Mouse (Mus musculus) embryonic fibroblast, embryonic 13.5 days (primary cell): ENCODE results near the gene Ascc2. TPM values are rescaled to one million over a fixed set of nuclear protein-coding genes. Genes with fewer than 3 reads are reported as not detected.
"Not testable (repeated sequence)": the region's sequence is repeated elsewhere in the genome, so short reads cannot be mapped to it uniquely, and the experiment has no call there.

Source experiments
- H3K27ac ChIP-seq: 2 replicates; pipeline ENCODE4 v1.5.1; 2012; ENCODE audit warnings: low read length, control low read depth, inconsistent platforms; ENCODE audit not compliant: insufficient read depth
- H3K4me1 ChIP-seq: 2 replicates; pipeline ENCODE4 v1.6.1; 2011; ENCODE audit warnings: low read length; ENCODE audit not compliant: control insufficient read depth, insufficient read depth
- H3K4me3 ChIP-seq: 2 replicates; pipeline ENCODE4 v1.5.1; 2011; ENCODE audit warnings: mild to moderate bottlenecking, control low read depth, low read length; ENCODE audit not compliant: insufficient read depth
- CTCF ChIP-seq: IDR thresholded peaks from 2 replicates; pipeline ENCODE4 v1.5.1; 2011; ENCODE audit warnings: mild to moderate bottlenecking, control low read depth, low read length, moderate library complexity, borderline replicate concordance; ENCODE audit not compliant: insufficient read depth
- POLR2A ChIP-seq: IDR thresholded peaks from 2 replicates; pipeline ENCODE4 v1.6.1; 2011; ENCODE audit warnings: low read depth, mild to moderate bottlenecking, control low read depth, low read length, moderate library complexity
- polyA plus RNA-seq: library from polyadenylated mRNA; stranded (reverse); fragments of >200 nt; gene quantifications from 2 replicates; pipeline ENCODE4 v1.2.4, GENCODE M21; 2011; ENCODE audit warnings: low read depth; ENCODE audit not compliant: missing spikeins, insufficient read length

Ascc2 gene
- polyA plus RNA-seq, 1 experiment = 34.3 TPM

- no peak for TF ChIP-seq CTCF
- Histone ChIP-seq H3K4me3 (no peak overlapping the region), H3K27ac (no peak overlapping the region), H3K4me1 (no peaks in the 10 kb centered on the region; the same call in 1 of the 2 replicates)
Measured at GRCm38 (mm10) chr11:4625931-4626330, 11.6 kb upstream of the Ascc2 start.

- TF ChIP-seq POLR2A = no peak
- TF ChIP-seq CTCF = no peak
- H3K4me1 ChIP-seq = no peaks in the 10 kb centered on the region
- H3K27ac ChIP-seq = no peak overlapping the region
- no peak overlapping the region for H3K4me3 ChIP-seq
Measured at GRCm38 (mm10) chr11:4627636-4628035, 9.9 kb upstream of the Ascc2 start.

- TF ChIP-seq CTCF (no peak), POLR2A (no peak)
- Histone ChIP-seq H3K4me3 (no peak overlapping the region), H3K4me1 (no peaks in the 10 kb centered on the region), H3K27ac (no peak overlapping the region)
Measured at GRCm38 (mm10) chr11:4629861-4630280, 7.7 kb upstream of the Ascc2 start.

- Histone ChIP-seq H3K4me3 (no peak overlapping the region), H3K4me1 (0 out of 2 replicates have a peak, but pooled peaks cover 4% of the 10 kb centered on the region)
- TF ChIP-seq CTCF (no peak), POLR2A (no peak)
Measured at GRCm38 (mm10) chr11:4633420-4633819, 4.1 kb upstream of the Ascc2 start.

GRCm38 (mm10) chr11:4634395-4634794, 3.2 kb upstream of the Ascc2 start:
- H3K4me1 ChIP-seq = peaks cover 10% of the 10 kb centered on the region; the same call in 1 of the 2 replicates
- no peak for TF ChIP-seq CTCF
- no peak for TF ChIP-seq POLR2A
- H3K4me3 ChIP-seq = no peak overlapping the region
- H3K27ac ChIP-seq = no peak overlapping the region

More at GRCm38 (mm10) chr11:4633420-4633819, 4.1 kb upstream of the Ascc2 start:
- H3K27ac ChIP-seq = no peak overlapping the region

- peak overlapping the region; percentile 92 for H3K27ac ChIP-seq
- TF ChIP-seq CTCF (no peak), POLR2A (no peak)
- H3K4me1 ChIP-seq = peaks cover 10% of the 10 kb centered on the region; the same call in 1 of the 2 replicates
- no peak overlapping the region for H3K4me3 ChIP-seq
Measured at GRCm38 (mm10) chr11:4636782-4637342, 685 bp upstream of the Ascc2 start.

GRCm38 (mm10) chr11:4638261-4638660, 714 bp downstream of the Ascc2 start:
- H3K27ac ChIP-seq = peak overlapping the region; percentile 57
- TF ChIP-seq CTCF = no peak
- TF ChIP-seq POLR2A = peak; percentile 34; the same call in 1 of the 2 replicates
- H3K4me3 ChIP-seq = peak overlapping the region; percentile 93
- H3K4me1 ChIP-seq = peaks cover 10% of the 10 kb centered on the region; the same call in 1 of the 2 replicates

GRCm38 (mm10) chr11:4641185-4641584, 3.6 kb downstream of the Ascc2 start:
- H3K27ac ChIP-seq = no peak overlapping the region
- peaks cover 10% of the 10 kb centered on the region; the same call in 1 of the 2 replicates for H3K4me1 ChIP-seq
- no peak for TF ChIP-seq CTCF
- no peak for TF ChIP-seq POLR2A
- no peak overlapping the region for H3K4me3 ChIP-seq

- H3K27ac ChIP-seq = no peak overlapping the region
- TF ChIP-seq POLR2A (no peak), CTCF (no peak)
- H3K4me1 ChIP-seq = peaks cover 5% of the 10 kb centered on the region; the same call in 1 of the 2 replicates
- H3K4me3 ChIP-seq = no peak overlapping the region
Measured at GRCm38 (mm10) chr11:4643722-4644121, 6.2 kb downstream of the Ascc2 start.

- not testable (repeated sequence) for H3K4me1 ChIP-seq, H3K4me3 ChIP-seq, H3K27ac ChIP-seq
Measured at GRCm38 (mm10) chr11:4645180-4645579, 7.6 kb downstream of the Ascc2 start.
